8 mouse cellular contexts compared by ENCODE assay signal in the genomic region with DNA sequence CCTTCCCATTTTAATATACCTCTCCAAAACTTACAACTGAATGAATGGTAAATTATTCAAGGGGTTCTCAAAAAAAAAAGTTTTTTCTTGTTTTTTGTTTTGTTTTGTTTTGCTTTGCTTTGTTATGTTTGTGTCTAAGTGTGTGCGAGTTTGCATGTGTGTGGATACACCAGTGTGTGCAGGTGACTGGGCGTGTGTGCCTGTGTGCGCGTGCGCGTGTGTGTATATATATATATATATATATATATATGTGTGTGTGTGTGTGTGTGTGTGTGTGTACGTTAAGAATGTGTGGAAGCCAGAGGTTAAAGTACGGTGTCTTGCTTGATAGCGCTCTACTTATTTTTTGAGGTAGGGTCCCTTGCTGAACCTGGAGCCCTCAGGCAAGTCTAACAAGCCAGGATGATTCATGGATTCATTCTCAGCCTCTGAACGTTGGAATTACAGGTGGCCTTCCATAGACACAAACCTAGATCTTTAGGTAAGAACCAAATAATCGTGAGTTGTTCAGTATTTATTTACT. TPM values are rescaled to one million over a fixed set of nuclear protein-coding genes. Genes with fewer than 3 reads are reported as not detected.
DNase-seq lines count a peak whose midpoint lies in the region; ATAC-seq and TF ChIP-seq lines count a peak whose summit lies in the region.

No protein-coding gene starts in this region.

- H3K4me2 ChIP-seq in neural tube, embryonic 11.5 days (ENCODE audit: low read depth) = peak overlapping the region; percentile 40
- H3K4me2 ChIP-seq in forebrain, embryonic 13.5 days = peak overlapping the region; percentile 76
- peak overlapping the region; percentile 88 for H3K4me2 ChIP-seq in liver, embryonic 14.5 days (ENCODE audit: low read depth)
- H3K4me2 ChIP-seq in stomach, embryonic 14.5 days (replicated peaks; ENCODE audit: low read depth, low read length) = peak overlapping the region; percentile 56

- peak overlapping the region; percentile 80 for H3K4me3 ChIP-seq in neural tube, embryonic 11.5 days (ENCODE audit: low read depth, low read length)
- H3K4me3 ChIP-seq in forebrain, embryonic 13.5 days = peak overlapping the region; percentile 73
- H3K4me3 ChIP-seq in liver, embryonic 14.5 days (ENCODE audit: insufficient read depth in 1 of 2, low read depth in 2 of 2, low read length in 2 of 2) = peak overlapping the region; percentile 96 to 99
- H3K4me3 ChIP-seq in stomach, embryonic 14.5 days (ENCODE audit: low read depth, low read length) = peak overlapping the region; percentile 91

- WGBS in neural tube, embryonic 11.5 days = 70% methylated on average over 11 of the region's 11 CpGs
- 57% methylated on average over 11 of the region's 11 CpGs for WGBS in forebrain, embryonic 13.5 days
- WGBS in liver, embryonic 14.5 days (ENCODE audit: insufficient replicate concordance) = 55% methylated on average over 11 of the region's 11 CpGs
- 47% methylated on average over 11 of the region's 11 CpGs for WGBS in stomach, embryonic 14.5 days

- H3K27ac ChIP-seq in neural tube, embryonic 11.5 days (ENCODE audit: low read depth, low read length) = no peak overlapping the region
- no peak overlapping the region for H3K27ac ChIP-seq in forebrain, embryonic 13.5 days
- H3K27ac ChIP-seq in liver, embryonic 14.5 days = no peak overlapping the region
- H3K27ac ChIP-seq in stomach, embryonic 14.5 days (ENCODE audit: low read length) = no peak overlapping the region

- TF ChIP-seq CTCF in liver, embryonic 14.5 days (IDR thresholded peaks at IDR 0.05; ENCODE audit: low read depth) = no peak

- no peak for TF ChIP-seq EP300 in liver, embryonic 14.5 days (IDR thresholded peaks at IDR 0.05; ENCODE audit: low read depth)

- peak overlapping the region; percentile 81; the same call in 1 of the 2 replicates for H3K9ac ChIP-seq in neural tube, embryonic 11.5 days (ENCODE audit: low read length)
- peak overlapping the region; percentile 83; the same call in 1 of the 2 replicates for H3K9ac ChIP-seq in forebrain, embryonic 13.5 days
- peak overlapping the region; percentile 93 for H3K9ac ChIP-seq in liver, embryonic 14.5 days (replicated peaks)
- H3K9ac ChIP-seq in stomach, embryonic 14.5 days (replicated peaks; ENCODE audit: low read depth, low read length) = 0 out of 2 replicates have a peak overlapping the region, but pooled peaks have one; percentile 68

- no peaks in the 10 kb centered on the region for H3K27me3 ChIP-seq in neural tube, embryonic 11.5 days (ENCODE audit: control insufficient read depth, insufficient read depth, low read length)
- no peaks in the 10 kb centered on the region for H3K27me3 ChIP-seq in forebrain, embryonic 13.5 days
- no peaks in the 10 kb centered on the region for H3K27me3 ChIP-seq in liver, embryonic 14.5 days (ENCODE audit: control insufficient read depth, insufficient read depth, low read length)
- H3K27me3 ChIP-seq in stomach, embryonic 14.5 days (ENCODE audit: control insufficient read depth, insufficient read depth, low read length) = no peaks in the 10 kb centered on the region

- no peaks in the 10 kb centered on the region for H3K9me3 ChIP-seq in neural tube, embryonic 11.5 days (ENCODE audit: control insufficient read depth, low read length)
- H3K9me3 ChIP-seq in forebrain, embryonic 13.5 days (replicated peaks) = no peaks in the 10 kb centered on the region
- H3K9me3 ChIP-seq in liver, embryonic 14.5 days (ENCODE audit: control insufficient read depth, low read length) = no peaks in the 10 kb centered on the region
- H3K9me3 ChIP-seq in stomach, embryonic 14.5 days (ENCODE audit: control insufficient read depth, low read depth, low read length) = no peaks in the 10 kb centered on the region

- no peaks in the 10 kb centered on the region for H3K4me1 ChIP-seq in neural tube, embryonic 11.5 days (ENCODE audit: control insufficient read depth, insufficient read depth, low read length)
- H3K4me1 ChIP-seq in forebrain, embryonic 13.5 days = peaks cover 8% of the 10 kb centered on the region
- H3K4me1 ChIP-seq in liver, embryonic 14.5 days (replicated peaks; ENCODE audit: control insufficient read depth in 2 of 2, insufficient read depth in 2 of 2, low read length in 1 of 2) = peaks cover 0 to 2% of the 10 kb centered on the region in 2 experiments; a peak in 2 of 4 replicates
- H3K4me1 ChIP-seq in stomach, embryonic 14.5 days (ENCODE audit: control insufficient read depth, insufficient read depth, low read length) = no peaks in the 10 kb centered on the region

- H3K36me3 ChIP-seq in neural tube, embryonic 11.5 days (ENCODE audit: control insufficient read depth, insufficient read depth, low read length) = peaks cover 4% of the 10 kb centered on the region
- H3K36me3 ChIP-seq in forebrain, embryonic 13.5 days (ENCODE audit: poor library complexity, severe bottlenecking) = peaks cover 12% of the 10 kb centered on the region
- H3K36me3 ChIP-seq in liver, embryonic 14.5 days (replicated peaks; ENCODE audit: control insufficient read depth, insufficient read depth, low read depth) = peaks cover 9% of the 10 kb centered on the region
- H3K36me3 ChIP-seq in stomach, embryonic 14.5 days (ENCODE audit: control insufficient read depth, insufficient read depth, low read length) = peaks cover 9% of the 10 kb centered on the region

- ATAC-seq in neural tube, embryonic 11.5 days (ENCODE audit: insufficient read depth, low FRiP score, low TSS enrichment) = peak; percentile 46
- peak; percentile 69 for ATAC-seq in forebrain, embryonic 13.5 days
- peak; percentile 12; the same call in 1 of the 2 replicates for ATAC-seq in liver, embryonic 14.5 days (ENCODE audit: insufficient read depth)
- ATAC-seq in stomach, embryonic 14.5 days (ENCODE audit: insufficient number of reproducible peaks, insufficient read depth, low FRiP score, low read depth) = peak; percentile 19; the same call in 1 of the 2 replicates

- DNase-seq in embryo, embryonic 10 days (ENCODE audit: low spot score) = peak; percentile 7
- no peak for DNase-seq in embryo, embryonic 9.5 days (ENCODE audit: extremely low spot score)
- no peak for DNase-seq in neural tube, embryonic 11.5 days (ENCODE audit: low spot score)
- no peak for DNase-seq in neural tube, embryonic 10.5 days (ENCODE audit: extremely low spot score, low spot score)
- no peak for DNase-seq in liver, embryonic 14.5 days (ENCODE audit: low read depth in 3 of 3, low spot score in 3 of 3)
- no peak for DNase-seq in layer of hippocampus, postnatal 10 days (ENCODE audit: low spot score in 2 of 2)

RNA-seq across cellular contexts. Expression of gene Pnpt1, which starts 0.6 kb away (rescaled TPM):
- polyA plus RNA-seq in neural tube, embryonic 11.5 days (2014; fragmentation: Nextera tagmentation; extraction: Ambion mirVana) = 42.2 and 44.9 TPM in 2 replicates
- 30.4 and 31.5 TPM in 2 replicates for polyA plus RNA-seq in forebrain, embryonic 13.5 days (2015; fragmentation: Nextera tagmentation; extraction: Ambion mirVana)
- 19.6 and 27.4 TPM in 2 replicates for polyA plus RNA-seq in liver, embryonic 14.5 days (2012; rRNA removed)
- 30.6 and 35.6 TPM in 2 replicates for polyA plus RNA-seq in liver, embryonic 14.5 days (2014; fragmentation: Nextera tagmentation; extraction: Ambion mirVana)
- 41.4 and 43.9 TPM in 2 replicates for polyA plus RNA-seq in stomach, embryonic 14.5 days (2014; fragmentation: Nextera tagmentation; extraction: Ambion mirVana)
- 10 to 100 TPM; 26.8 to 31.2 TPM for total RNA-seq in layer of hippocampus, postnatal 10 days (2021)

RNA-seq across cellular contexts. Expression of gene Ppp4r3b, which starts 42.8 kb away (rescaled TPM):
- 83.2 and 86.9 TPM in 2 replicates for polyA plus RNA-seq in neural tube, embryonic 11.5 days (2014; fragmentation: Nextera tagmentation; extraction: Ambion mirVana)
- polyA plus RNA-seq in forebrain, embryonic 13.5 days (2015; fragmentation: Nextera tagmentation; extraction: Ambion mirVana) = 104 and 110 TPM in 2 replicates
- 7.0 and 10.1 TPM in 2 replicates for polyA plus RNA-seq in liver, embryonic 14.5 days (2012; rRNA removed)
- 35.0 and 42.9 TPM in 2 replicates for polyA plus RNA-seq in liver, embryonic 14.5 days (2014; fragmentation: Nextera tagmentation; extraction: Ambion mirVana)
- 83.9 and 88.6 TPM in 2 replicates for polyA plus RNA-seq in stomach, embryonic 14.5 days (2014; fragmentation: Nextera tagmentation; extraction: Ambion mirVana)
- total RNA-seq in layer of hippocampus, postnatal 10 days (2021) = 10 to 100 TPM; 50.7 to 55.0 TPM

Comparison
In these comparisons a context has a peak if more than half of its experiments do, and no peak if none do; other contexts are left out.
1. ATAC-seq: peak in every context shown above with its lines; median percentile 69 in forebrain, embryonic 13.5 days; 46 in neural tube, embryonic 11.5 days; 19 in stomach, embryonic 14.5 days; 12 in liver, embryonic 14.5 days.